ENCODE assay signal across 20 mouse cellular contexts in the genomic region with DNA sequence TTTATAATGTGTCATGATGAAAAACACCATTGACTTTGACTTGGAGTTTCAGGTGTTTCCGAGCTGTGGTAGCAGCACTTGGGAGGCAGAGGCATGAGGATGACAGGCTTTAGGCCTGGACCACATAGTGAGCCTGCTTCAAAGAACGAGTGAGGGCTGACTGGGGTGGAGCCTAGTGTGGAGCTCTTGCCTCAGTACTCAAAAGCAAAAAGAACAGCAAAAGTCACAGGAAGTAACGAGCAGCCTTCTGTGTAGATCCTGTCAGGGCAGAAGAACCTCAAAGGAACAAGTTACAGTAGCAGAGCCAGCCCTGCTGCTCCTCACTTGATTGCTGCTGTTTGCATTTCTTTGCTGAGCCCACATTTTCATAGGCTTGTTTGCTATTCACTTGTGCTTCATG. TPM values are rescaled to one million over a fixed set of nuclear protein-coding genes. Genes with fewer than 3 reads are reported as not detected.
DNase-seq lines count a peak whose midpoint lies in the region; ATAC-seq lines count a peak whose summit lies in the region.
"Had no signal": no experiment of that assay in that cellular context is flagged by ENCODE, and none has a peak within 500 bp of the region (broad histone marks: within the 10 kb centered on the region; RNA-seq: fewer than 3 reads in every experiment).

No protein-coding gene starts in this region.

- DNase-seq in testis, postnatal 10 days (ENCODE audit: low spot score): peak; percentile 27
- DNase-seq in testis, postnatal 14 days (ENCODE audit: low spot score): no peak
- peak; percentile 58 for DNase-seq in thymus, postnatal 0 days (ENCODE audit: low spot score)
- no peak for DNase-seq in kidney, adult 18-20 months
- no peak for DNase-seq in adrenal gland, adult (ENCODE audit: inconsistent age in 2 of 2, low spot score in 1 of 2)
- DNase-seq in MN1 (ENCODE audit: low spot score): no peak
- DNase-seq: adrenal gland, postnatal 10 days; cerebellum, adult 2 months; cerebellum, postnatal 25 days; gastrocnemius, adult 2 months; heart, postnatal 10 days; kidney, postnatal 36 days; left cerebral cortex, postnatal 4 days; lung, postnatal 36 days; midbrain, embryonic 14.5 days; retina, postnatal 1 day; right cerebral cortex, postnatal 25 days; spleen, adult 18-20 months had no signal

- ATAC-seq in activated CD4-positive, CD25-positive, alpha-beta regulatory T cell, adult 4 months: peak; percentile 61
- ATAC-seq in granulocyte monocyte progenitor cell, adult 5-6 weeks (replicated peaks; ENCODE audit: poor library complexity, severe bottlenecking): no peak

RNA-seq across cellular contexts. Expression of a gene that starts 14.5 kb away (rescaled TPM):
- 10 to 100 TPM; 12.0 to 16.6 TPM for polyA plus RNA-seq in activated CD4-positive, CD25-positive, alpha-beta regulatory T cell, adult 4 months (2017; shearing (Covaris generic))
- polyA plus RNA-seq in thymus, postnatal 0 days (2015; fragmentation: Nextera tagmentation; extraction: Ambion mirVana): 42.1 and 47.1 TPM in 2 replicates
- 44.7 and 52.8 TPM in 2 replicates for total RNA-seq in granulocyte monocyte progenitor cell, adult 5-6 weeks (2014; fragmentation: Nextera tagmentation)
- total RNA-seq in granulocyte monocyte progenitor cell, adult 5-6 weeks (2017): 87.6 and 100 TPM in 2 replicates

Comparison
In these comparisons a context has a peak if more than half of its experiments do, and no peak if none do; other contexts are left out.
1. DNase-seq: peak in testis, postnatal 10 days (single experiment) and thymus, postnatal 0 days (single experiment); none in testis, postnatal 14 days (single experiment), kidney, adult 18-20 months (single experiment), adrenal gland, adult (0 of 2) and MN1 (single experiment).